Mouse (Mus musculus) MEL (cell line): ENCODE measurements around the gene Rab35. TPM values are rescaled to one million over a fixed set of nuclear protein-coding genes. Genes with fewer than 3 reads are reported as not detected.
A peak's percentile ranks its signal among the peaks of the same experiment; 100 is the strongest.

ENCODE experiments used
- DNase-seq: peaks from one replicate; pipeline ENCODE4 v3.0.0; 2011; ENCODE audit warnings: low read depth, low spot score
- H3K27ac ChIP-seq: 2 replicates; pipeline ENCODE4 v1.5.1; 2012; ENCODE audit warnings: low read depth, mild to moderate bottlenecking, control low read depth, low read length, moderate library complexity; ENCODE audit not compliant: control insufficient read depth
- H3K27me3 ChIP-seq, 2 experiments: fragments of 150-350 bp in 1 of 2; sonication (generic) in 1 of 2; 2 replicates each; pipeline ENCODE4 v1.6.1; 2012; ENCODE audit warnings: low read length in 2 of 2, mild to moderate bottlenecking in 2 of 2, improper control_type of control experiment in 1 of 2, moderate library complexity in 1 of 2; ENCODE audit not compliant: insufficient read depth in 2 of 2, control insufficient read depth in 1 of 2
- H3K36me3 ChIP-seq, 2 experiments: 2 replicates each; pipeline ENCODE4 v1.6.1; 2012 to 2014; ENCODE audit warnings: low read length in 2 of 2, improper control_type of control experiment in 1 of 2, inconsistent platforms in 1 of 2, mild to moderate bottlenecking in 1 of 2; ENCODE audit not compliant: insufficient read depth in 2 of 2, control insufficient read depth in 1 of 2
- H3K4me1 ChIP-seq, 2 experiments: fragments of 150-350 bp in 1 of 2; sonication (generic) in 1 of 2; 2 replicates each; pipeline ENCODE4 v1.6.1; 2012; ENCODE audit warnings: low read length in 2 of 2, improper control_type of control experiment in 1 of 2, mild to moderate bottlenecking in 1 of 2; ENCODE audit not compliant: insufficient read depth in 2 of 2, control insufficient read depth in 1 of 2
- H3K4me3 ChIP-seq, 2 experiments: fragments of 150-350 bp in 1 of 2; sonication (generic) in 1 of 2; 2 replicates each; pipeline ENCODE4 v1.5.1; 2012; ENCODE audit warnings: low read depth in 2 of 2, low read length in 2 of 2, mild to moderate bottlenecking in 2 of 2, moderate library complexity in 2 of 2, control low read depth in 1 of 2, improper control_type of control experiment in 1 of 2; ENCODE audit not compliant: control insufficient read depth in 1 of 2, insufficient read depth in 1 of 2
- H3K79me2 ChIP-seq: 2 replicates; pipeline ENCODE4 v1.6.1; 2012; ENCODE audit warnings: mild to moderate bottlenecking, low read length, moderate library complexity; ENCODE audit not compliant: control insufficient read depth, poor library complexity, insufficient read depth
- H3K9ac ChIP-seq: 2 replicates; pipeline ENCODE4 v1.6.1; 2012; ENCODE audit warnings: low read depth, mild to moderate bottlenecking, control low read depth, low read length, moderate library complexity; ENCODE audit not compliant: control insufficient read depth, poor library complexity, severe bottlenecking
- H3K9me3 ChIP-seq: fragments of 150-350 bp; sonication (generic); replicated peaks from 2 replicates; pipeline ENCODE4 v1.6.1; 2012; ENCODE audit warnings: mild to moderate bottlenecking, low read length, improper control_type of control experiment, moderate library complexity; ENCODE audit not compliant: insufficient read depth
- BHLHE40 ChIP-seq: IDR thresholded peaks from 2 replicates; pipeline ENCODE4 v1.6.1; 2012; ENCODE audit warnings: low read depth, mild to moderate bottlenecking, inconsistent platforms, low read length, improper control_type of control experiment, borderline replicate concordance
- CHD2 ChIP-seq: IDR thresholded peaks from 2 replicates; pipeline ENCODE4 v1.6.1; 2011; ENCODE audit warnings: low read length, improper control_type of control experiment
- CTCF ChIP-seq, 3 experiments: IDR thresholded peaks in 2 of 3; conservative IDR thresholded peaks in 1 of 3; 2 replicates each; pipeline ENCODE4 v1.5.1; 2011 to 2012; ENCODE audit warnings: low read length in 3 of 3, low read depth in 2 of 3, mild to moderate bottlenecking in 2 of 3, improper control_type of control experiment in 1 of 3, inconsistent platforms in 1 of 3, mixed read lengths in 1 of 3, moderate library complexity in 1 of 3; ENCODE audit not compliant: control insufficient read depth in 1 of 3, insufficient read depth in 1 of 3, poor library complexity in 1 of 3, severe bottlenecking in 1 of 3
- ETS1 ChIP-seq: IDR thresholded peaks from 2 replicates; pipeline ENCODE4 v1.6.1; 2012; ENCODE audit warnings: low read depth, mild to moderate bottlenecking, inconsistent platforms, low read length, improper control_type of control experiment, moderate library complexity
- GABPA ChIP-seq: IDR thresholded peaks from 2 replicates; pipeline ENCODE4 v1.6.1; 2012; ENCODE audit warnings: low read depth, mild to moderate bottlenecking, inconsistent platforms, low read length, improper control_type of control experiment, moderate library complexity
- GATA1 ChIP-seq: IDR thresholded peaks from 2 replicates; pipeline ENCODE4 v1.6.1; 2011; ENCODE audit warnings: low read depth, low read length, improper control_type of control experiment
- KAT2A ChIP-seq: conservative IDR thresholded peaks from 2 replicates; pipeline ENCODE4 v1.6.1; 2012; ENCODE audit warnings: low read depth, low read length, improper control_type of control experiment, inconsistent platforms
- MAX ChIP-seq: IDR thresholded peaks from 2 replicates; pipeline ENCODE4 v1.6.1; 2011; ENCODE audit warnings: low read length, improper control_type of control experiment
- MEF2A ChIP-seq: IDR thresholded peaks from 2 replicates; pipeline ENCODE4 v1.6.1; 2014; ENCODE audit warnings: low read depth, mild to moderate bottlenecking, inconsistent platforms, low read length, improper control_type of control experiment; ENCODE audit not compliant: poor library complexity, insufficient replicate concordance, severe bottlenecking; ENCODE audit errors: extremely low read depth
- POLR2A ChIP-seq, 2 experiments: IDR thresholded peaks; 2 replicates each; pipeline ENCODE4 v1.6.1; 2011 to 2012; ENCODE audit warnings: low read length in 2 of 2, mild to moderate bottlenecking in 2 of 2, control low read depth in 1 of 2, improper control_type of control experiment in 1 of 2, low read depth in 1 of 2, moderate library complexity in 1 of 2; ENCODE audit not compliant: control insufficient read depth in 1 of 2, insufficient read depth in 1 of 2, poor library complexity in 1 of 2
- RCOR1 ChIP-seq: IDR thresholded peaks from 2 replicates; pipeline ENCODE4 v1.6.1; 2012; ENCODE audit warnings: low read depth, mild to moderate bottlenecking, inconsistent platforms, low read length, improper control_type of control experiment
- SIN3A ChIP-seq: IDR thresholded peaks from 2 replicates; pipeline ENCODE4 v1.6.1; 2012; ENCODE audit warnings: low read length, improper control_type of control experiment, inconsistent platforms
- TBP ChIP-seq: IDR thresholded peaks from 2 replicates; pipeline ENCODE4 v1.8.0; 2011; ENCODE audit warnings: low read depth, low read length, improper control_type of control experiment
- UBTF ChIP-seq: IDR thresholded peaks from 2 replicates; pipeline ENCODE4 v1.6.1; 2012; ENCODE audit warnings: low read depth, mild to moderate bottlenecking, inconsistent platforms, low read length, improper control_type of control experiment, moderate library complexity, borderline replicate concordance; ENCODE audit not compliant: insufficient read depth
- USF2 ChIP-seq, 2 experiments: IDR thresholded peaks; 2 replicates each; pipeline ENCODE4 v1.6.1; 2011 to 2012; ENCODE audit warnings: improper control_type of control experiment in 2 of 2, low read length in 2 of 2, borderline replicate concordance in 1 of 2, inconsistent platforms in 1 of 2, low read depth in 1 of 2, mild to moderate bottlenecking in 1 of 2; ENCODE audit not compliant: insufficient read depth in 1 of 2
- ZNF384 ChIP-seq: IDR thresholded peaks from 2 replicates; pipeline ENCODE4 v1.6.1; 2012; ENCODE audit warnings: low read depth, mild to moderate bottlenecking, inconsistent platforms, low read length, improper control_type of control experiment
- polyA plus RNA-seq, 2 experiments: library from polyadenylated mRNA; stranded (reverse) in 1 of 2; unstranded in 1 of 2; fragments of >175 nt in 1 of 2; fragments of >200 nt in 1 of 2; gene quantifications; 2 replicates each; pipeline versions ENCODE4 v1.2.1 to v1.2.4; 2012; ENCODE audit warnings: low replicate concordance in 2 of 2, low read depth in 1 of 2; ENCODE audit not compliant: insufficient read length in 2 of 2, insufficient read depth in 1 of 2, missing spikeins in 1 of 2
- total RNA-seq: library from RNA; depleted of rRNA; stranded (reverse); fragments of 300-350 nt; gene quantifications from 2 replicates; pipeline ENCODE4 v1.2.3, GENCODE M21; 2012

Gene Rab35
- total and polyA plus RNA-seq, 3 experiments = 66.9 to 113 TPM; not detected in 1

- Histone ChIP-seq H3K36me3 (peaks cover 0 to 34% of the 10 kb centered on the region in 2 experiments; a peak in 2 of 4 replicates), H3K27me3 (no peaks in the 10 kb centered on the region), H3K9ac (no peak overlapping the region), H3K9me3 (no peaks in the 10 kb centered on the region), H3K4me3 (no peak overlapping the region), H3K79me2 (peaks cover 19% of the 10 kb centered on the region), H3K27ac (no peak overlapping the region), H3K4me1 (peaks cover 14 to 44% of the 10 kb centered on the region in 2 experiments)
- DNase-seq = peak; percentile 49
- TF ChIP-seq BHLHE40 (peak; percentile 67; the same call in 1 of the 2 replicates), POLR2A (IDR thresholded peaks at IDR 0.05; ENCODE audit: control insufficient read depth in 1 of 2, insufficient read depth in 1 of 2, low read depth in 1 of 2, low read length in 2 of 2, poor library complexity in 1 of 2) (no peak), ETS1 (0 out of 2 replicates have a peak, but pooled peaks have one; percentile 19), SIN3A (peak; percentile 44), MAX (0 out of 2 replicates have a peak, but pooled peaks have one; percentile 38), GATA1 (0 out of 2 replicates have a peak, but pooled peaks have one; percentile 13), RCOR1 (peak; percentile 67), TBP (no peak), UBTF (no peak)
Measured at GRCm38 (mm10) chr5:115628083-115628482, 3.6 kb upstream of the Rab35 start.

- H3K79me2 ChIP-seq = peaks cover 34% of the 10 kb centered on the region
- peaks cover 11 to 50% of the 10 kb centered on the region in 2 experiments for H3K4me1 ChIP-seq
- no peaks in the 10 kb centered on the region for H3K27me3 ChIP-seq
- no peak for TF ChIP-seq USF2 (IDR thresholded peaks at IDR 0.05; ENCODE audit: borderline replicate concordance in 1 of 2, insufficient read depth in 1 of 2, low read depth in 1 of 2, low read length in 2 of 2)
- no peak for TF ChIP-seq ETS1
- TF ChIP-seq MEF2A = no peak
- no peak for TF ChIP-seq GABPA
- no peak for TF ChIP-seq ZNF384
- TF ChIP-seq KAT2A = no peak
- no peak for TF ChIP-seq CHD2
- no peak for TF ChIP-seq CTCF (IDR thresholded peaks at IDR 0.05 in 2 of 3, conservative IDR thresholded peaks at IDR 0.05 in 1 of 3; ENCODE audit: control insufficient read depth in 1 of 3, insufficient read depth in 1 of 3, low read depth in 2 of 3, low read length in 3 of 3, poor library complexity in 1 of 3, severe bottlenecking in 1 of 3)
- H3K4me3 ChIP-seq = no peak overlapping the region
- H3K9me3 ChIP-seq = no peaks in the 10 kb centered on the region
- no peak overlapping the region for H3K27ac ChIP-seq
- H3K9ac ChIP-seq = no peak overlapping the region
- no peak for DNase-seq
- H3K36me3 ChIP-seq = peaks cover 0 to 37% of the 10 kb centered on the region in 2 experiments; a peak in 2 of 4 replicates
Measured at GRCm38 (mm10) chr5:115629672-115630071, 2.0 kb upstream of the Rab35 start.
